Mouse (Mus musculus) small intestine, adult 2 months (tissue): Measurements from ENCODE around the gene Foxo3.

Experiments used
- CTCF ChIP-seq: fragments of 200-500 bp; IDR thresholded peaks from 2 replicates; pipeline ENCODE4 v1.5.1; 2012; ENCODE audit warnings: low read depth, mild to moderate bottlenecking, control low read depth, inconsistent platforms, low read length, moderate library complexity, mixed read lengths; ENCODE audit not compliant: insufficient replicate concordance, insufficient read length; ENCODE audit errors: extremely low read depth
- POLR2A ChIP-seq: fragments of 200-500 bp; IDR thresholded peaks from 2 replicates; pipeline ENCODE4 v1.6.1; 2012; ENCODE audit warnings: low read depth, mild to moderate bottlenecking, control low read depth, inconsistent platforms, low read length, moderate library complexity

- TF ChIP-seq POLR2A (no peak), CTCF (no peak)
Observed at GRCm38 (mm10) chr10:42294392-42294791, 17.8 kb upstream of the Foxo3 start.
